Mouse (Mus musculus) inflammation-experienced regulatory T-cells, adult 6 months (primary cell): ENCODE measurements at regions not wholly inside any gene's neighbourhood (a gene's known extent, or its start where the extent isn't known, plus 50 kb on each side); places are given as distances from the start of the nearest gene placed in this dataset.

ENCODE experiments used
- ATAC-seq: one replicate; pipeline ENCODE4 v1.8.0; 2017

DNA sequence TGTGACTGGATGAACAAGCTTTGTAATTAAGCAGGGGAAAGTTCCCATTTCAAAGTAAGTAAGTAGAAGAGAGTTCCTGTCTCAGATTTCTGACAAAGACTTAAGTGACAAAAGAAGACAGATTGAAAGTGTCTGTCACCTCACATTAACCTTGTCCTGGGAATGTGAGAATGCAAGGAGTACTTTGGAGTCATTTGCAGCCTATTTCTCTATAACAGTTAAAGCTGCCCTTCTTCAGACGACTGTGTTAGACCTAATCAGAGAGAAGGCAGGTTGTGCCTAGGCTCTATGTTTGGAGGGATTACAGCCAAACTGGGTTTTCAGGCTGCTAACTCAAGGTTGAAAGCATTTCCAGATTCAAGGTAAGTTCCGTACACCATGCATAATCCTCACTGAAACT is 446.5 kb downstream of the Pdgfc start:
- ATAC-seq: no peak

DNA sequence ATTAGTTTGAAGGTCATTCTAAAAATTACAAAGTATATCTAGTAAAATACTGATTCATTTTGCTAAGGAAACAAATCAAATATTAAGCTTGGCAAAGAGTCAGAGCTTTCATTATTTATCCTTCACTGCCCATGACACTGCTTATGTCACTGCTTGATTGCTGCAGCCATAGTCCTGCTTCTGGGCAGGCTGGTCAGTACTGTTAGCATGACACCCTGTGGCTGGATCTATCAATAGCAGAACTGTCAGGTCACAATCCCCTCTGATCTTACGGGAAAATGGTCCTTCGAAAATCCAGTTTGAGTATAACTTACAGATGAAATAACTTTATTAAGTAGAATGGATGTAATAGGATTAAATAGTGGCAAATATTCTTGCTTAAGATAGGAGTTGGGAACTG is 447.1 kb downstream of the Pdgfc start:
- no peak for ATAC-seq

DNA sequence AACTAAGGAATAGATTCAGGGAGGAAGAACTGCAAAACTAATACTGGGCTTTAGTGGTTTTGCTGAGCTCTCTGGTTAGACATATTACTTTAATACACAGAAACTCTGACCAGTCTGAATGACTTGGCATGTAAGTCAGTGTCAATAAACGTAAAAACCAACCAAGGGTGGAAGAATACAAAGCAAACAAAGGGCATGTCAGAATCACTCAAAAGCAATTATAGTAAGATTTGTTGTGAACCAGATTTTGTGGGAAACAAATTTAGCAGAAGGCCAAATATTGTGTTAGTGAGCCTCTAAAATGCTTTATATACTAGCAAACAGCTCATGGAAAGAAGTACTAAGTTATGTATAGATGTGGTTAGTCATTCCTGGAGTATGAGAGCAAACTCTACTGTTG is 427.1 kb upstream of the Ctso start:
- no peak for ATAC-seq

DNA sequence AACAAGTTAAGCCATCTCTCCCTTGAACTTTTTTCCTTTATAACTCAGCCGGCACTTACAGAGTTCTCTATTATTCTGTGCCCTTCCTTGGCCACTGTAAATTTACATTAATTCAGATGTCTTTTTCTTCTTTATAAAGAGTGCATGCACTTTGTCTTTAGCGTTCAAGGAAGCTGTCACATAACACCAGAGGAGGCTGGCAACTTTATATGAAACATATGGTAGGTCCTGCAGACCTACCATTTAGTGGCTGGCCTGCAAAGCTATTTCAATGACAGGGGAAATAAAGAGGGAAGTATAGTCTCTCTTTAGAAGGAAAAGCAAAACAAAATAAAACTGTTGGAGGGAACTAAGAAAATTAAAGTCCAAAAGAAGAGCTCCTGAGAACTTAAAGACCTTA is 423.8 kb upstream of the Ctso start:
- no peak for ATAC-seq

DNA sequence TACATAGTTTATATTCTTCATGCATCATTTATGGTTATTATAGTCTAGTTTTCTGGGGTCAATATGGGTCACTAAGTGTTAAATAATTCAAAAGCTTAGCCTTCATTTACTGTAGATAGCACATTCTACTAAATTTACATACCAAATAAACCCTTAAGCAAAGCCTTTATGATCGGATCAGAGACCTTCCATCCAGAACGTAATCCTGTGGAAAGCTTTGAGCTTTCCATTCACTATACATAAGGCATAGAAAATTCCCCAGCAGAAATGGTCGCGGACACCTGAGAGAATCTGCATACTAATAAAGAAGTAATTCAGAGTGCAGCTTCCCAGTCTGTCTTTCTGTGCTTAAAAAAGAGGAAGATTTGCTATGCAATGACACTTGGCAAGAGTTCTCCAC is 410.6 kb upstream of the Ctso start:
- no peak for ATAC-seq

DNA sequence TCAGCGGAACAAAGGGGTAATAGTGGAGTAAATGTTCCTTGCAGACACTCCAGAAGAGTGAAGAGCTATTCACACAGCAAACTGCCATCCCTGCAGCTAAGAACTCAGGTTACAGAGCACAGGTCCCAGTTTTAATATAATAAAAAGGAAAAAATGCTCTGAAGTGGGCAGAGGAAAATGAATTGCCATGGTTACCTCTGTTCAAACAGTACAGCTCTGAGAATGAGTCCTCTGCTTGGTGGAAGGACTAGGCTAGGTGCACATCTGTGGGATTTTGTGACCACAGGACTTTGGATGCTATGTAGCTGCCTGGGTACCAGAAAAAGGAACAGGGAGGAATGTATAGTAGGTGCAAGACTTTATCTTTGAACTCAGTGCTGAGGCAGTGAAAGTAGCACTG is 401.5 kb upstream of the Ctso start:
- ATAC-seq: no peak

DNA sequence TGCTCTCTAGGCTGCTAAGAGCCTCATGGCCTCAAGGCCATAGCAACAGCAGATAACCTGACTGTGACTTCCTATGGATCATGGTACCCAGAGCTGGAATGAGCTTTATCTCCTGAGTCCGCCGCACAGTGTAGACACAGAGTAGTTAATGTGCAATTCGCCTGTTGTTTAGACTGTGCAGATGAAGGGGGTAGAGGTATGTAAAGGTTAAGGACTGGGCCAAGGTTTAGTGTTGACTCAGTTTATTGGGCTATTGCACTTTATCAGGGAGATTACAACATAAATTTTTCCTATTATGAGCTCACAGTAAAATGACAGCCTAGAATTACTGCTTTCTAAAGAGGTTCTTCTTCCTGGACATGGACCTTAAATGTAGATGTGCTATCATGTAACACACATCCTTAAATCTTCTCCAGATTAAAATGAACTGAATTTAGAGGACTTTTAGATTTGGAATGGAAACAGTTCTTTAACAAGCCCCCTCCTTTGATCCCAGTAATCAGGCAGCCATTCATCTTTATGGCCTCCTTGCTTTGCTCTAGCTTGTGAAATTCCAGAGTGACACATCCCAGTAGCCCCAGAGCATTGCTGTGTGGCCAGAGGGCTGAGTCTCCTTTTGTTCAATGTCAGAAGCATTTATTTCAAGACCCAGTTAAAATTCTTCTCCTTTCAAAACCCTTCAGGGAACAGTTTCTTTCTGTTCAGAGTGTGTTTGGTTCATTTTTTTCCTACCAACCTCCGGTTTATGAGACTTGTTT is 396.8 kb upstream of the Ctso start:
- ATAC-seq: no peak

DNA sequence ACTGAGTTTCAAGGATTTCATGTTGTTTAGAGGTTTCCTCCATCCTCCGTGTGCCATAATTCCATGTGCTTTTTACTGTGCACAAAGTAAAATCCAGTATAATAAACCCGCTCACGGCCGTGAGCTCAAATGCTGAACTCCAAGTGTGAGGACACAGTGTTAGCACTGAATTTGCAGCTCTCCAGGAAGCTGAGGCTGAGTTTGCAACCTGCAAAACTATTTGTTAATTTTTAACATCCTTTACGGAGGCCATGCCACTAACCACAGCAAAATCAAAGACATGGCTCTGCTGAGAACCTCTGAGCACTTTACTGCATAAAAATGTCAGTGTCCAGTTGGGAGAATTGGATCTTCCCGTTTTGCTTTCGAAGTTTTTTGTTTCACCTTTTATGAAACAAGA is 377.6 kb upstream of the Ctso start:
- ATAC-seq: no peak

DNA sequence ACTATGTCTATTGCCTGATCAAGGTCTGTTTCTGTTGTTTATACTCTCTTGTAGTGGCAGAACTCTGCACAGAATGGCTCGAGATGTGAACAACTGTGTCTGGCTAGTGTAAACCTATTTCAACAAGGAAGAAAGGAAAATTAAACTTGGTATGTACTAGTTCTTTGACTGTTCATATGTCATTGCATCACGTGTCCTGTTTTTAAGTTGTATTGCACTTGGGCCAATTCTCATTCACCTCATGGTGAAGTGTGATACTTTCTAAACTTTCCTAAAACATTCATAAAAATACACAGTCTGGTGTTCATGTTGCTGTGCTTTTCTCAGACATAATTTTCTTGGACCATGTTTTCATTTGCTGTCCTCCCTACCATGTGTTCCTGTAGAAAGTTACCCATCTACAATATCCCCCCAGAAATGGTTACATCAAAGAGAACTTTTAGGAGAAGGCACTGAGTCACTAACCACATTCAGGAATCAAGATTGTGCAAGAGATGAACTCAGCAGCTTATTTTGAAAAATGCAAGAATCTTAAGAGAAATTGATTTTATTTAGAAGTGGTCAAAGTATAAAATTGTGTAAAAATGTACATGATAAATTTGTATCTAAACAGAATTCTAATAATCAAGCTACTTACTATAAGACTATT is 369.7 kb upstream of the Ctso start:
- no peak for ATAC-seq

DNA sequence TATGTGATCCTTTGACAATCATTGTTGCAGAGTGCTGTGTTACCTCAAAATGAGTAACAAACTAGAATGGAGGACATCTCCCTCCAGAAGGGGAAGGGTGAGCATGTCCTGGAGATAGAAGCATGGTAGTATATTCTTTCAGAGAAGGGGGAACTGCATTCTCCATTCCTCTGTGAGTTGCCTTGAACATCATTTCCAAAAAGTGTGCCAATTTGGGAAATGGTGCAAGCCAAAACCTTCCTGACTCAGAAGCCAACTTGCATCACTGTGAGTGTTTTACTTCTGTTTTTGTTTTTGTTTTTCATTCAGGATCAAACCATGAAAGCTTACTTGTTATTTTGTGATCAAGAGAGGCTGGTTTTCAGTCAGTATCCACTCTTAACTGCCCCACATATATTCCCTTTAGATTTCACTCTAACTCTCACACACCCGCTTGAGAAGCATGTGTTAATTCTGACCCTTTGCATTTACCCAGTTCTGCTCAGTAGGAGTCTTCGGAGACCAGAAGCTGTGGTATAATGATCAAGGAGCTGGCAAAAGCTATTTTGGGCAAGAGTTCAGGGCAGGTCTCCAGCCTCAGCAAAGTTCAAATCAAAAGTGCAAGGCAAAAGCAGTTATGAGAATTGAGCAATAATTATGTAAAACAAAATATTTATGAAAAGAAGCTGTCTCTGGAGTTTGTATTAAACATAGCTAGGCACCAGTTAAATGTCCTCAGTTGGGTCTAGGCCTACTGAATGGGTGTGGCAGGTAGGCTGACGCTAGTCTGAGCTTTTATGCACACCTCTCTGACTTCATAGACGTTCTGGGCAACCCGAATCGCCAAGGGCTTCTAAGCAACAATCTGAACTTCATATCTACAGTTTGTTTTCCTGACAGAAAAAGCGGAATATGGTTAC is 368.3 kb upstream of the Ctso start:
- ATAC-seq: no peak

DNA sequence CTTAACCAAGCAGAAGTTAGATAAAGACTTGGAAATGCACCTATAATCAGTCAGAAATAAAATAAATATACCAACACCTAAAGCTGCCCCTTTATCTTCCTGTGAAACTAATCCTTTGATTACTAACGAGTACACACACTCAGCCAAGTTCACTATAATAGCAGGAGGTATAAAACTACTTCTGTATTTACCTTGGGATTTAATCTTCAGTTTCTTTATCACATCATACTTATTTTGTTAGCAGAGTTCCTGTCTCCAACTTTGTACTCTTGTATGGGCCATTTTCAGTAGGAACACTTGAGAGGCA is 367.7 kb upstream of the Ctso start:
- ATAC-seq: no peak

DNA sequence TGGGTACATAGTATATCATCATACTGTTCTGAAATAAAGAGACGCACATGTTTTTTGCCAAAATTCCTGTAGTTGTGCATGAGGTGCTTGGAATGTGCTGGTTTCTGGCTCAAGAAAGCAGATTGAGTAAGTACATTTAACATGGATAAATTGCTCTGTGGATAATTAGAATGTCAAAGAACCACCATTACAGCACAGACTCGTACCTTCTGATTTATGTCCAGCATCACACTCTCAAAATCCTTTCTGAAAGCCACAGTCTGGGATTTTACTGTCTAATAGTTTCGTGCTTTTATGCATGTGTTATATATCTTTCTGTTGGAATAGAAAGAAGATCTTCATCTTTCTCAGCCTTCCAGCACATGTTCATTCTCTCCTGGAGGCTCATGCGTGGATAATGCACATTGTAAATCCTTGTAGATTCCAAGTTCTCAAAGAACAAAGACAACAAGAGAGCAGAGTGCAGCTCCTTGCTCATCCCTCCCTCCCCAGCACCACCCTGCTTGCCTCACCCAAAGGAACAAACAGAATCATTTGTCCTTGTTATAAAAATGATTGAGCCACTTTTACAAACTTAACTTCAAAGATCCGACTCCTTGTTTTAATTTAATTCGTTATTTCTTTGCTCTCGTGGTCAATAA is 348.9 kb upstream of the Ctso start:
- ATAC-seq: no peak

DNA sequence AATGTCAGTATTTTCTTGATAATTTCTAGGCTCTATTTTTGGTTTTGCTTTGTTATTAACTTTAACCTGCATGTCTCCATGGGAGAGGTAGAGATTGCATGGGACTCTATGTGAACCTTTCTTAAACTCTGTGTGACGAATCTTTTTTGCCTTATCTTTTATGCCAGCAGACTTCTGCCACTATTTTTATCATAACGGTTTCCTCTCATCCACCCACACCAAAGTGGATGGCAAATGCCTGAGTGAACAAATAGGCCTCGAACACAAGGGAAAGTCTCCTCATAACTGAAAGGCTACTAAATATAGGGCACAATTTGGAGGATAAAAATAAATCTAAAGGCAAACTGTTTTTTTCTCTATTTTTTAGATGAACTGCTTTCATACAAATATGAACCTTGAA is 343.3 kb upstream of the Ctso start:
- ATAC-seq: no peak

DNA sequence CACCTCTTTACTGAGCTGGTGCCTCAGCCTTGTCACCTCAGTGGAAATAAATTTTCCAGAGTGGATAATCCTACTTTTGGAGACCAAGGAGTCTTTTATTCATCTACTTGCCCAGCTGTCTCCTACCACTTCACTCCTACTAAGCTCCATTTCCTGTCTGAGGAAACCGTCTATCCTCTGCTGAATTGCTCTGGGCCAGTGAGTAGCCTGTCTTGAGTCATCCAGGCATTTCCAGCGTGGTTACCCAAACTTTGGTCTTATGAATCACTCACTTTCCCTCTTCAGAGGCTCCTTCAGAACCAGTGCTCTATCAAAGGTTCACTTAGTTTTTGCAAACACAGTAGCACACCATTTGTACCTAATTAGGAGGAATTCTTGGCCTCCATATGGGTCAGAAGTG is 303.2 kb upstream of the Ctso start:
- ATAC-seq: no peak

DNA sequence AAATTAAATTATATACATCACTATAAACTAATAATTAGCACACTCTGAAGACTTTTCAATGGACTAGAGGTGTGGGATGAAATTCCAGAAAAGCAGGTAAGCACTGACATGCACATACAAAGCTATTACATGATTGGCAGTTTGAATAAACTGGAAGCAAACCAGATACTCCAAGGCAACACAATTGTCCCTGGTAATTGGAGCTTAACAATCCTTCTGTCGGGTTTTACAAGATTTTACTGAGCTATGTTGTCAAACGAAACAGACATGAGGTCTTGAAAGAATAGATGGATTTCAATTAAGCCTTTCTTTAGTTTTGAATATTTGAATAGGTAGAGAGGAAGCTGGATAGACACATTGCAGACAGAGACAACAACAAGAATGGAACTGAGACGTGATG is 273.9 kb upstream of the Ctso start:
- no peak for ATAC-seq

DNA sequence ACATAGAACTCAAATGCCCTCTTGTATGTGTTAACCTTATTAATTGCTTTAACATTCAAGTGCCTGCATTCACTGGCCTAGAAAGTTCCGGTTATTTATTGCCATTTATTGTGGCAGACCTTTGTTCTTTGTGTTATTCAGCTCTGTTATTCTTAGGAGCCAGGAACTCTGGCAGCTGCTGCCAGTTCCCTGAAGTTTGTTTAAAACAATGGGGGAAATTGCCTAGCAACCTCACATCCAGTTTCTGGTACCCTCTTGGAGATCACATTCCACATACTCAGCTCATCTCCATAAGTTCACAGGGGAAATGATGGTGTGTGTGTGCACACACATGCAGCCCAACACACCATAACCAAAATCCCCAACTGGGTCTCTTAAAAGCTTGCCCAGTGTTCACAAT is 270.8 kb upstream of the Ctso start:
- ATAC-seq: no peak

DNA sequence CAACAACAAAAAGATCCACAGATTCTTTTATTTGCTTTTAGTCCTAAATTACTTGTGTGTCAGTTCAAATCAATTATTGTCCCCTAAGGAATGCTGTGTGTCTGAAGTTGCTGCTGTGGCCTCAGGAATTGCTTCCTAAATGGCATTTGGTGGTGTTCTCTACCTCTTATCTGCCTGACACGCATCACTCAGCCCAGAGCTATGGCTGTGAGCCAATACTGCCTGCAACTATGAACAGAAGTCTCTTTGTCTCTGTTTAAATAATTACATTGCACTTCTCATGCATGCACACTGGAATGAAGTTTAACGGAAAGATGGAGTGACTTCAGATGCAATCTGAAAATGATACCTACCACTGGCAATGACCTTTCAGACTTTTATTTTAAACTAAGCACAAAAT is 266.1 kb upstream of the Ctso start:
- no peak for ATAC-seq

DNA sequence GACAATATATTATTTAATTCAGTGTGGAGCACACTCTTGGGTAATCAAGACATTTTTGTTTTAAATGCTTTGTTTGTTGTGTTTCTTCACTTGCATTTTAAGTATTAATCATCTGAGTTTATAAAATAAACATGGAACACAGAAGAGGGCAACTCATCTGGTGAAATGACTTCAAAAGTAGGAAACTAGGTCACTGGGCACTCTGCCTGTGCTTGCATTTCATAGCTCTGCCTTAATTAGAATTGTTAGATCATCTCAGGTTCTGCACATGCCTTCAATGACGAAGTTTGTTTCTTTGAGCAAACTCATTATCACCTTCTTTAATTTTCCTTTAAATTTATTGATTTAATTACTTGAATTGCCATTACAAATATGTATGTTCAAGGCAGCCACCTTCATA is 255.8 kb upstream of the Ctso start:
- ATAC-seq: no peak

DNA sequence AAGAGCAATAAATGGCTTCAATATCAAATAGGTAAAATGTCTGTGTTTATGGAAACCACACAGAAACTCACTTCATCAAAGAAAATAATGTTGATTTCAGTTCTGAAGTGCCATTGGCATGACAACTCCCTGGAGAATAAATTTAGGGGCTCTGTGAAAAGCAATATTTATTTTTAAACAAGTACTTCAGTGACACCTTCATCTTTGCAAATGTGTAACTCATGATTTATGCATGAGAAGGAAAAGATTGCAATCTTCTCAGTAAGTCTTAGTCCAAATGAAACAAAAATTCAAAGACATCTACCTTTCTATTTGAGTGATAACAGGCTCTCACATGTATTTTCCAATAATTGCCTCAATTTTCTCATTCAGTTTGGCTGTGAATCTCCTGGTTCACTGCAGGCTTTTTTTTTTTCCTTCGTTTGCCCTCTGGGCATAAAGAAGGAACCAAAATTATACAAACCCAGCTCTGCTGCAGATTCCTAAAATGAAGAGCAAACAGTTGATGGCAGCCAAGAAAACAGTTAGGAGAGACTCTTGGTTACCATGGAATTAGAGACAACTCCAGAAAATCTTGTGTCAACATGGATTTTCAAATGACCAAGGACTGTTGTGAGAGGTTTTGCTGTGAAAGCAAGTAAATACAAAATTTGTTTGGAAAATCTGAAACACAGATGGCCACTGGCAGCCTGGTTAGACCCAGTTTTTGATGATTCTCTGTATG is 230.3 kb upstream of the Ctso start:
- ATAC-seq: no peak

DNA sequence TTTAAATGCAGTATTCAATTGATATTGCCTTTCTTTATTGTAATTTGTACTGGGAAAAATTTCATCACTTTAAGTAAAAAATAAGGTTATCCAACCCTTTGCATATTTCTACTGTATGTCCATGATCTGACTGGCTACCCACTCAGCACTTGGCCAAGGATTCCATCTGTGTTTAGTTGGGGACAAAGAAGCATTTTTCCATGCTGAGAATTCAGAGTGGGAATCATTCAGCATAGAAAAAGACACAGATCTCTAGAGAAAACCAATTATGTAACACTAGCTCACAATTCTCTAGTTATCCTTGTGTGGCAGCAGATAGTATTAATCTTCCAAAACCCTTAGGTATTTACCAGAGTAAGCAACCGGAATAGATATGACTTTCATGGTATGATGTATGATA is 213.5 kb upstream of the Ctso start:
- no peak for ATAC-seq

DNA sequence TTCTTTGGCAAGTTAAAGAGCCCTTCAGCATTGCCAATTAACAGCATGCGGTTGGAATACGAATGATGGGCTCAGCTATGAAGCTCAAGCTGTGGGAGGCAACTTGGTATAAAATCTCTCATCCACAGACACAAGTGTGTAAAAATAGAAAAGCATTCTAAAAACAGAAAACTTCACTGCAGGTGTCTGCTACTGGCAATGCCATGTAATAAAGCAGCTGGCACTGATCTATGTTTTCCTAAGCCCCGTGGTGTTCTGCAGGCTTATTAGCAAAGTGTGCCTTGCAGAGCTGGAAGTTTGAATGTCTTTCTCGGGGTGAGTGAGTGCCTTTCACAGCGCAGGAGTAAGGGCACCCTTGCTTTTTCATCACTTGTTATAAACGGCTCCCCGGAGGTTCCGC is 196.9 kb upstream of the Ctso start:
- no peak for ATAC-seq

DNA sequence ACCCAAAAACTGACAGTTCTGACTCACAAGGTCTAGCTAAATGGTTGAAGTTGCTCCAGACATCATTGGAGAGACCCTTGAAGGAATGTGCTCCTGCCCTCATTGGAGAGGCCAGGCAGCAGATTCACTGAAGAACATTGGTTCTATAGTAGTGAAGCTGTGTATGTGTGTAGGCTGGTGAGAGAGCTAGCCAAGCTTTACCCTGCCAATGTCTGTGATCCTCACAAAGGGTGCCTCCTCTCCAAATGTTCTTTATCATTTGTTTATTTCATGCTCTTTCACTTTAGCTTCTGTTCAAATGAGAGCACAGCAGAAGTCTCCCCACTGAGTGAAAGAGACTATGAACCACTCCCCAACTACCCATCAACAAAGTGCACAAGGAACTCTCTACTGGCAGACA is 195.6 kb upstream of the Ctso start:
- no peak for ATAC-seq

DNA sequence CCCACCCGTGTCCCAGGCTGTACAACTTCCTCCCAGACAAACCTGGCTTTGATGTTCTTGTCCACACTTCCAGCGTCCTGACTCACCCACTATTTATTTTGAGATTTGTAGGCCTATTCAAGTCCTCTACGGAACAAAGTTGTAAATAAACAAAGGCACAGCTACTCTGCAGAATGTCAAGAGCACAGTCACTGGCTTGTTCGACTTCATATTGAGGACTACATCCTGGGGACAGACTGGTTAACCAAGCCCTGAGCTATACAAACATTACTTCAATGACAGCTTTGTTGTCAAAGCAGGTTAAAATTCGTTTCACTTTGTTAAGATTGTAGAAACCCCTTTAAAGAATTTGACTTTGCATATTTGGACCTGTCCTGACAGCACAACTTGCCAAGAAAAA is 190.3 kb upstream of the Ctso start:
- no peak for ATAC-seq
